Mouse (Mus musculus): ENCODE measurements around the gene Slc12a1.

- TF ChIP-seq CTCF (IDR thresholded peaks at IDR 0.05; ENCODE audit: insufficient read depth, low read depth, low read length) (no peak), POLR2A (IDR thresholded peaks at IDR 0.05; ENCODE audit: insufficient read depth, low read depth, low read length) (no peak)
Observed at GRCm38 (mm10) chr2:125263753-125264152, 111.4 kb downstream of the Slc12a1 start.

Measured in olfactory bulb, adult 2 months (tissue).